Mouse (Mus musculus) ES-Bruce4 (cell line): Measurements from ENCODE around the gene Cfap45. TPM values are rescaled to one million over a fixed set of nuclear protein-coding genes. Genes with fewer than 3 reads are reported as not detected.

Source experiments
- H3K27ac ChIP-seq: 2 replicates; pipeline ENCODE4 v1.5.1; 2012; ENCODE audit warnings: low read length, inconsistent platforms; ENCODE audit not compliant: insufficient read depth
- H3K27me3 ChIP-seq: 2 replicates; pipeline ENCODE4 v1.6.1; 2012; ENCODE audit warnings: mild to moderate bottlenecking, low read length, inconsistent platforms; ENCODE audit not compliant: control insufficient read depth, poor library complexity, insufficient read depth, severe bottlenecking
- H3K36me3 ChIP-seq: 2 replicates; pipeline ENCODE4 v1.6.1; 2012; ENCODE audit warnings: inconsistent platforms, mild to moderate bottlenecking, low read length, moderate library complexity; ENCODE audit not compliant: control insufficient read depth, poor library complexity, insufficient read depth, severe bottlenecking
- H3K4me1 ChIP-seq: one replicate; pipeline ENCODE4 v1.8.1; 2011; ENCODE audit warnings: low read length; ENCODE audit not compliant: control insufficient read depth, insufficient read depth
- H3K4me3 ChIP-seq: 2 replicates; pipeline ENCODE4 v1.5.1; 2011; ENCODE audit warnings: low read depth, mild to moderate bottlenecking, low read length
- H3K9ac ChIP-seq: 2 replicates; pipeline ENCODE4 v1.6.1; 2012; ENCODE audit warnings: low read depth, mild to moderate bottlenecking, inconsistent platforms; ENCODE audit not compliant: poor library complexity, severe bottlenecking
- H3K9me3 ChIP-seq: replicated peaks from 2 replicates; pipeline ENCODE4 v1.6.1; 2012; ENCODE audit warnings: mild to moderate bottlenecking, low read length, inconsistent platforms; ENCODE audit not compliant: control insufficient read depth, poor library complexity, insufficient read depth, severe bottlenecking
- CTCF ChIP-seq: IDR thresholded peaks from one replicate; pipeline ENCODE4 v1.8.1; 2011; ENCODE audit warnings: low read depth, low read length
- EP300 ChIP-seq: IDR thresholded peaks from 2 replicates; pipeline ENCODE4 v1.6.1; 2011; ENCODE audit warnings: low read depth, low read length; ENCODE audit not compliant: insufficient read depth
- POLR2A ChIP-seq: IDR thresholded peaks from one replicate; pipeline ENCODE4 v1.8.1; 2011; ENCODE audit warnings: low read length; ENCODE audit not compliant: insufficient read depth
- polyA plus RNA-seq: library from polyadenylated mRNA; stranded (reverse); fragments of >200 nt; gene quantifications from 2 replicates; pipeline ENCODE4 v1.2.4, GENCODE M21; 2011; ENCODE audit warnings: low read depth; ENCODE audit not compliant: missing spikeins, insufficient read depth, insufficient read length

Gene Cfap45
- polyA plus RNA-seq, 1 experiment = 2.1 TPM

DNA sequence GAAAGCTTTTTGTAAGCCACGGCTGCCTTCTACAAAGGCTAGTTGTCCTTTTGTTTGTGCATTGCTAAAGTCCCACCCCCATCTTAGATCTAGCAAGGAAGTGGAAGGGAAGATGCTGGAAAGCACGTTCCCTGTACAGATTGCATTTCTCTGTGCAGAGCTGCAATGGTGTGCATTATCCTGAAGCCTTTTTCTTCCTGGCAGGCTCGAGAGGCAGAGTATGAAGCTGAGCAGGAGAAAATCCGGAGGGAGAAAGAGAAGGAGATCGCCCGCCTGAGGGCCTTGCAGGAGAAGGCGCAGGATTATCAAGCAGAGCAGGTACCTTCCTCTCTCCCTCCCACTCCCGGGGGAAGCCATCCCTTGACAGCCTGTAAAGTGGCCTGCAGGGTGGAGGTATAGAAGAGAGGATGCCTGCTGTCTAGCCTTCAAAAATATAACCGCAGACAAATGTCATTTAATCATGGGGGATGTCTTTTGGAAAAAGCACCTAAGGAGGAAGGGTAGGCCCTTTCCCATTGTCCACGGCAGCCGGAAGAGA, 19.8 kb downstream of the Cfap45 start:
- Histone ChIP-seq H3K27me3 (no peaks in the 10 kb centered on the region), H3K9ac (no peak overlapping the region), H3K4me1 (no peaks in the 10 kb centered on the region), H3K9me3 (no peaks in the 10 kb centered on the region), H3K27ac (no peak overlapping the region), H3K4me3 (no peak overlapping the region), H3K36me3 (no peaks in the 10 kb centered on the region)
- TF ChIP-seq EP300 = no peak
- TF ChIP-seq CTCF = no peak
- TF ChIP-seq POLR2A = no peak

DNA sequence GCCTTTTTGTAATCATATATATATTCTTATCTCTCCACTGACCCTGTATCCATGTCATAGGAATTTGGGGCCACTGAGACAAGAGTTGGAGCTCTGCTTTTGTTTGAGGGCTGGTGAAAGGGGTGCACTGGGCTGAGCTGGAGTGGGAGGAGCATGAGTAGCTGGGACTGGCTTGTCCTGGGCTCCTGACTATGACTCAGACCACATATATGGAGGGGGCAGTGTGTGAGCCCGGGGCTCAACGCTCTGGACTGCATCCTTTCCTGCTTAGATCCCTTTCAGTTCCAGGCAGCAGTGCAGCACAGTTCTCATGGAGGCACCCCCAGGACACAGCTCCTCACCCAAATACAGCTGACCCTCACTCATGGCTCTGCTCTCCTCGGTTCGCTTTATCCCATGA, 25.5 kb downstream of the Cfap45 start:
- no peaks in the 10 kb centered on the region for H3K27me3 ChIP-seq
- TF ChIP-seq EP300 = no peak
- TF ChIP-seq CTCF = no peak
- no peak for TF ChIP-seq POLR2A
- no peaks in the 10 kb centered on the region for H3K36me3 ChIP-seq
- no peak overlapping the region for H3K27ac ChIP-seq
- no peaks in the 10 kb centered on the region for H3K4me1 ChIP-seq
- no peaks in the 10 kb centered on the region for H3K9me3 ChIP-seq
- no peak overlapping the region for H3K9ac ChIP-seq
- H3K4me3 ChIP-seq = no peak overlapping the region

DNA sequence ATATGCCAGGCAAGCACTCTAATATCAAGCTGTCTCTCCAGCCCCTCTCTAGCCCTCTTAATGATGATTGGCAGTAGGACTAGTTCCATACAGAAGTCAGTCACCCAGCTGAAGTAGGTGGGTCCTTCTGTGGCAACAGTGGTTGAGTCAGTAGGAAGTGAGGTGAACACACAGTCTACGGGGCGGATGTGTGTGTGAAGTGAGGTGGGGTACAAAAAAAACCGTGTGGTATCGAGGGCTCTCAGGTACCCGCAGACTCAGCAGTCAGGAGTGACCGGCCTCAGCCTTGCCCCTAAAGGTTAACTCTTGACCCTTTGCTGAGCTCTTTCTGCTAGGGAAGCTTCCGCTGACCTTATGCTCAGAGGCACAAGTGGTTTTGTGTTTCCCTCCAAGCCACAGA, 27.9 kb downstream of the Cfap45 start:
- no peaks in the 10 kb centered on the region for H3K4me1 ChIP-seq
- TF ChIP-seq POLR2A (no peak), EP300 (no peak), CTCF (no peak)

DNA sequence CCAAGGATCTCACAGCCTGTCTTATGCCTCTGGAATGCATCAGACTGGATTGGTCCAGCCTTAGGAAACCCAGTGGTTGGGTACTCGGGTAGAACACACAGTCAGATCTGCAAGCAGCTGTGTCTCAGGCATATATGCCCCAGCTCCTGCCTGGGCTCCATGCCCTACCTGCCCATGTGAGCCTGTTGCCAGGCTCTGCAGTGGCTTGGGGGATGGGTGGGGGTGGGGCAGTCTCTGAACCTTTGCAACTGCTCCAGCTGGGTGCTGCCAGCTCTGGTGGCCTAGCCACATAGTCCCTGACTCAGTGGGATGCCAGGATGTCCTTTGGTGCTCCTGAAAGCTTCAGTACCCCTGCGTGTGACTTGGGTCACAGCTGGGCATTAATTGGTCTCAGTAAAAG, 28.7 kb downstream of the Cfap45 start:
- no peak for TF ChIP-seq POLR2A
- no peak overlapping the region for H3K4me3 ChIP-seq
- no peaks in the 10 kb centered on the region for H3K36me3 ChIP-seq
- no peak overlapping the region for H3K9ac ChIP-seq
- H3K27ac ChIP-seq = no peak overlapping the region
- H3K9me3 ChIP-seq = no peaks in the 10 kb centered on the region
- H3K27me3 ChIP-seq = no peaks in the 10 kb centered on the region
- no peaks in the 10 kb centered on the region for H3K4me1 ChIP-seq

More for the DNA sequence above, 27.9 kb downstream of the Cfap45 start:
- H3K9ac ChIP-seq = no peak overlapping the region
- H3K36me3 ChIP-seq = no peaks in the 10 kb centered on the region
- no peaks in the 10 kb centered on the region for H3K27me3 ChIP-seq
- H3K9me3 ChIP-seq = no peaks in the 10 kb centered on the region
- H3K4me3 ChIP-seq = no peak overlapping the region
- H3K27ac ChIP-seq = no peak overlapping the region

DNA sequence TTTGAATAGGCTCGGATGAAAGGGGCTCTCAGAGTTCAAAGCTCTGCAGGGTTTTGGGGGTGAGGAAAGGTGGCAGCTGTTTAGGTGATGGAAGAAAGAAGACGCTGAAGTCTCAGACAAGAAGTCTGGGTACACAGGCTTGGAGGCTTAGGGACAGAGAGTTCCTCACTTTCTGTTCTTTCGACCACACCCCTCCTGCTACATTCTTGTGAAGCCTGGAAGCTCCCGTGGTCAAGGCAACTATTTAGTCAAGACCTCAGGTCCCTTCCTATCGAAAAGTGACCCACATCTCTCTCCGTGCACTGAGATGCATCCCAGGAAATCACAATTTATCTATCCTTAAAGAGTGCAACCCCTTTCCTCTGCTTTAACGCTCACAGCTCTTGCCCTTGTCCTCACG, 29.1 kb downstream of the Cfap45 start:
- Histone ChIP-seq H3K4me1 (no peaks in the 10 kb centered on the region), H3K9me3 (no peaks in the 10 kb centered on the region), H3K9ac (no peak overlapping the region), H3K27me3 (no peaks in the 10 kb centered on the region), H3K36me3 (no peaks in the 10 kb centered on the region), H3K4me3 (peak overlapping the region; percentile 85), H3K27ac (no peak overlapping the region)
- TF ChIP-seq CTCF (no peak), POLR2A (no peak), EP300 (no peak)

DNA sequence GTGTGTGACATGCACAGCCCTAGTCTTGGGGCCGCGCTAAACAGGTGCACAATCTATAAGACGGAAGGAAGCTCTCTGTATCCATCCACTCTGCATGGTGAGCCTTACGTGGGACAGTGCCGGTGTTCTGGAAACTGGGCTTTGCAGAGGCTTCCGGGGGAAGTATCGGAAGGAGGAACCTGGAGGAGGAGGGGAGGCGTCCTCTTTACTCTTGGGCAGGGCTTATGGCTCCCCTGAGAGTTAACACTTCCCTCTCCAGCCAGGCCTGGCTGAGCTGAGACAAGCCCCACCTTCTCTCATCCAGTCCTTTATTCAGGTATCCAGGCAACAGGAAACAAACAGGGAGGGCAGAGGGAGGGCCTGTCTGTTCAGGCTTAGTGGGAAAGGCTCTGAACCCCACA, 29.9 kb downstream of the Cfap45 start:
- H3K4me3 ChIP-seq = peak overlapping the region; percentile 85
- H3K27me3 ChIP-seq = no peaks in the 10 kb centered on the region
- TF ChIP-seq CTCF (no peak), EP300 (no peak), POLR2A (no peak)
- no peaks in the 10 kb centered on the region for H3K4me1 ChIP-seq
- H3K27ac ChIP-seq = no peak overlapping the region
- no peaks in the 10 kb centered on the region for H3K36me3 ChIP-seq
- H3K9me3 ChIP-seq = no peaks in the 10 kb centered on the region
- H3K9ac ChIP-seq = peak overlapping the region; percentile 16
